Mouse (Mus musculus) liver, embryonic 11.5 days (tissue): Measurements from ENCODE around the gene Htr2b. TPM values are rescaled to one million over a fixed set of nuclear protein-coding genes. Genes with fewer than 3 reads are reported as not detected.

Source experiments
- ATAC-seq: fragments of 200-750 bp; cut with Nextera tagmentation; replicated peaks from 2 replicates; pipeline ENCODE4 v1.8.0; 2017; ENCODE audit warnings: moderate number of reproducible peaks, mild to moderate bottlenecking, moderate TSS enrichment, moderate library complexity; ENCODE audit not compliant: low FRiP score
- DNase-seq: peaks from one replicate; pipeline ENCODE4 v3.0.0-alpha.2; 2017; ENCODE audit warnings: low spot score
- H3K27ac ChIP-seq: fragments of 300-500 bp; sonication (generic); 2 replicates; pipeline ENCODE4 v1.5.1; 2014; ENCODE audit warnings: mild to moderate bottlenecking, low read depth, low read length, control low read depth
- H3K27me3 ChIP-seq: fragments of 300-500 bp; sonication (generic); replicated peaks from 2 replicates; pipeline ENCODE4 v1.6.1; 2014; ENCODE audit warnings: low read length, mixed read lengths; ENCODE audit not compliant: control insufficient read depth, insufficient read depth
- H3K36me3 ChIP-seq: fragments of 300-500 bp; sonication (generic); 2 replicates; pipeline ENCODE4 v1.6.1; 2014; ENCODE audit warnings: mild to moderate bottlenecking, low read length, moderate library complexity, mixed read lengths; ENCODE audit not compliant: control insufficient read depth, insufficient read depth
- H3K4me1 ChIP-seq: fragments of 300-500 bp; sonication (generic); replicated peaks from 2 replicates; pipeline ENCODE4 v1.6.1; 2014; ENCODE audit warnings: low read length, mixed read lengths; ENCODE audit not compliant: control insufficient read depth, insufficient read depth
- H3K4me2 ChIP-seq: fragments of 300-500 bp; sonication (generic); 2 replicates; pipeline ENCODE4 v1.6.1; 2014; ENCODE audit warnings: mild to moderate bottlenecking, control low read depth, moderate library complexity
- H3K4me3 ChIP-seq: fragments of 300-500 bp; sonication (generic); 2 replicates; pipeline ENCODE4 v1.5.1; 2014; ENCODE audit warnings: low read depth, low read length, control low read depth
- H3K9ac ChIP-seq: fragments of 300-500 bp; sonication (generic); 2 replicates; pipeline ENCODE4 v1.6.1; 2014; ENCODE audit warnings: low read depth, low read length, control low read depth
- H3K9me3 ChIP-seq: fragments of 300-500 bp; sonication (generic); 2 replicates; pipeline ENCODE4 v1.6.1; 2016; ENCODE audit warnings: low read length, inconsistent platforms, mixed read lengths; ENCODE audit not compliant: control insufficient read depth
- WGBS: fragments of 180-500 bp; shearing (Covaris S2); extraction: QIAGEN DNeasy Blood & Tissue Kit; methylation state at CpG from one replicate; pipeline ENCODE4 v1.1.7; 2014; 5-methylcytosine and 5-hydroxymethylcytosine counted together
- polyA plus RNA-seq: library from polyadenylated mRNA; unstranded; fragments of >200 nt; fragmentation: Nextera tagmentation; extraction: Ambion mirVana; gene quantifications from 2 replicates; pipeline ENCODE4 v1.2.1, GENCODE M21; 2014

The Htr2b gene
- polyA plus RNA-seq, 1 experiment from 2014 or later: 0.23 TPM

DNA sequence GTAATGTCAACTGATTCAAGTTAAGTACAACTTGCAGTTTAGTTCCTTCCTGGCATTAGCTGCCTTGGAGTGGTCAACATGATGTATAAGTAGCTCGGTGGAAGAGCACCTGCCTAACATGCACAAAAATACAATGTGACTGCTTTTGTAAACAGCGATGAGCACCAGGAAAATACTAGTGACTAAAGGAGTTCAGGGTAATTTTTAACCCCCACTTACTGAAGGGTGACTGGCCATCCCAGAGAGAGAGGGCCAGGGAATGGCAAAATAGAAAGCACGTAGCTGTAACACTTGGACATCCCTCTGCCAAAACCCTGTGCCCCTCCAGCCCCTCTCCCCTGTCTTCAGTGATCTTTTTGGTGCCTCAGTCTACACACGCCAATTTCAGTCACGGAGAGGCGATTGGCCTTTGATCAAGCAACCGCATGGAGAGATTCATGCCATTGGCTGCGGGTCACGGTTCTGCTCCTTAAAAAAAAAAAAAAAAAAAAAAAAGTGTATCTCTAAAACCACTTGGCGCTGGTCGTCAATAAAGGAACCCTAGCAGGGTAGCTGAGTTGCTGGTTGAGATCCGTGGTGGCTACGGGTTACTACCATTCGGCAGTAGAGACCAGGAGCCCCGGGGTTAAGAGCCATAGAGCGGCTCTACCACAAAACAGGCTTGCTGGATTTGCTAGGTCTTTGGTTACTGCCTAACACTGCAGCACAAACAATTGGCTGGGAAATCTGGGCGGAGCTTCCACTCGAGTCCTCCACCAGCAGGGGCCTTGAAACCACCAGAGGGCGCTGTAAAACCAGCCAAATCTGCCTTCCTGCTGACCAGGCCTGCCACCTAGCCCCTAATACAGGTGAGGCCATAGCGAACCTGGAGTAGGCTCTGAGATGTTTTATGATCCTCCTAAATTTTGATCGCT is 52.7 kb downstream of the Htr2b start:
- no peaks in the 10 kb centered on the region for H3K27me3 ChIP-seq
- peak overlapping the region; percentile 53 for H3K9ac ChIP-seq
- no peaks in the 10 kb centered on the region for H3K9me3 ChIP-seq
- ATAC-seq (peak; percentile 82), DNase-seq (peak; percentile 86)
- no peaks in the 10 kb centered on the region for H3K36me3 ChIP-seq
- H3K4me3 ChIP-seq: peak overlapping the region; percentile 37
- H3K4me1 ChIP-seq: peaks cover 2% of the 10 kb centered on the region; the same call in 1 of the 2 replicates
- H3K4me2 ChIP-seq: peak overlapping the region; percentile 68
- H3K27ac ChIP-seq: peak overlapping the region; percentile 40; the same call in 1 of the 2 replicates
- WGBS: 9% methylated on average over 21 of the region's 21 CpGs

DNA sequence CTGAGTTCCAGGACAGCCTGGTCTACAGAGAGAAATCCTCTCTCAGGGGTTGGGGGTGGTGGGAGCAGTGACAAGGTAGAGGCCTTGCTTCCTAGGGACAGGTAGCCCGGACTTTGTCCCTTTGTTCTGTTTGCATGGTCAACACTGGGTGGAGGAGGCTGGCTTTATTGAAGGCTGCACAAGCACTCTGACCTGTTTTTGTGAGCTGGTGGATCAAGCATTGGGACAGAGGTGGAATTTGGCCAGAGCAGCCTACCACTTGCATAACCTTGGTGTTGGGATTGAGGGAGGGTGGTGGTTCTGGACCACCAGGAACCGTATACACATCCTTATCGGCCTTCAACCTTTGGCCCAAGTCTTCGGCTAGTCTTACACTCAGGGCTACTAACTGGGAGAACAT is 55.5 kb downstream of the Htr2b start:
- DNase-seq: peak; percentile 39
- H3K27me3 ChIP-seq: no peaks in the 10 kb centered on the region
- peak overlapping the region; percentile 78 for H3K27ac ChIP-seq
- 84% methylated on average over 4 of the region's 4 CpGs for WGBS
- peak; percentile 63 for ATAC-seq
- no peak overlapping the region for H3K9ac ChIP-seq
- H3K4me3 ChIP-seq: no peak overlapping the region
- H3K4me1 ChIP-seq: no peaks in the 10 kb centered on the region
- no peaks in the 10 kb centered on the region for H3K36me3 ChIP-seq
- no peaks in the 10 kb centered on the region for H3K9me3 ChIP-seq
- H3K4me2 ChIP-seq: no peak overlapping the region

DNA sequence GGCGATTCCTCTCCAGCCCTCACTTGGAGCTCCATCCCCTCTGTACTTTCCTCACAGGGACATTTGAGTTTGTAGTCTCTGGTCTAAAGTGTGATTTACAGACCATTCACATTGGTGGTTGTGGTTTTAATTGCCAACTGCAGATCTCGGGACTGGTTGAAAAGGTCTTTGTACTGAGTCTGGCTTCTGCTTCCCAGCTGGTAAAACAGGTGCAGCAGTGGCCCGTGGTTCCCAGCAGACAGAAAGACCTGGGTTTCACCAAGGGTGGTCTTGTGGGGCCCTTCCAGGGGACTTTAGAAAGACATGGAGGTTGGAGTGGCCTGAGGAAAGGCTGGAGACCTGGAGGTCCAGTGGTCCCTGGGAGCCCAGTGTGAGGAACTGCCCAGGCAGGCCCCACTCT is 56.8 kb downstream of the Htr2b start:
- ATAC-seq (no peak), DNase-seq (no peak)
- Histone ChIP-seq H3K4me3 (no peak overlapping the region), H3K9me3 (no peaks in the 10 kb centered on the region), H3K27ac (peak overlapping the region; percentile 1; the same call in 1 of the 2 replicates), H3K27me3 (no peaks in the 10 kb centered on the region), H3K4me2 (no peak overlapping the region), H3K36me3 (no peaks in the 10 kb centered on the region), H3K4me1 (no peaks in the 10 kb centered on the region), H3K9ac (no peak overlapping the region)
- WGBS: 61% methylated on average over 3 of the region's 3 CpGs

DNA sequence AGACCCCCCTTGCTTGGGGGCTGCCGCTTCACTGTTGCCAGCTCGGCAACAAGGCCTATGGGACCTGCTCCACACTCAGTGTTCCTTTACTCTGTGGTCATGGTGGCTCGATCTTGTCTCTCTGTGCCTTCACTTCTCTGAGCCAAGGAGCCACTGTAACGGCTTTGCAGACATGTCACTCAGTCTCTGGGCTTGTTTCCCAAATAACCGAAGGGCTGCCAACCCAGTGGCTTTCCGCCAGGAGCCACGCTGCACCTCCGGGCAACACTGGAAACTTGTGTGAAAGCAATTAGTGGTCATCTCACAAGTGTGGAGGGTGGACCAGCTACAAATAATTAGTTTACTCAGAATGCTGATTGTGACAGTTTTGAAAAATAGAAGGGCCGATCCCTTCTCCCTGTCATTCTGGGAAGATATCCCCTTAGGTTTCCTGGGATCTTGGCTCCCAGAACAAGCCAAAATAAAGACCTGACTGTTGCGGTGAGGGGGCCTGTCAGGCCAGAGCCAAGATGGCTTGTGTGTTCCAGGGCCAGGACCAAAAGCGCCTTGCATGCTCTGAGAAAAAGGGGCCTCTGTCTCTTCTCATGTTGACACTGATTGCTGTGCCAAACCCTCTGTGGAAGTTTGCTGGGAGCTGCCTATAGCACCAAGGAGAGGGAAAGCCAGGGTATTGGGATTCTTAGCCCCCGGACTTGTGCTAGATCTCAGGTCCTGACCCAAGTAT is 58.4 kb downstream of the Htr2b start:
- H3K36me3 ChIP-seq: no peaks in the 10 kb centered on the region
- no peaks in the 10 kb centered on the region for H3K4me1 ChIP-seq
- H3K27ac ChIP-seq: no peak overlapping the region
- H3K9me3 ChIP-seq: no peaks in the 10 kb centered on the region
- H3K4me2 ChIP-seq: no peak overlapping the region
- ATAC-seq: no peak
- WGBS: 84% methylated on average over 12 of the region's 12 CpGs
- DNase-seq: no peak
- no peak overlapping the region for H3K9ac ChIP-seq
- peaks cover 9% of the 10 kb centered on the region for H3K27me3 ChIP-seq
- no peak overlapping the region for H3K4me3 ChIP-seq

Other genes starting within 250 kb of the Htr2b start
- gene Itm2c, start 217.7 kb downstream of the Htr2b start, polyA plus RNA-seq: 39.7 and 41.8 TPM in 2 replicates
- gene 4933407L21Rik, start 183.5 kb downstream of the Htr2b start, polyA plus RNA-seq: not detected in 2 replicates
- gene Gpr55, start 151.0 kb downstream of the Htr2b start, polyA plus RNA-seq: not detected in 2 replicates
- not detected in 2 replicates for gene Spata3, start 95.2 kb downstream of the Htr2b start, polyA plus RNA-seq
- 16.4 and 17.7 TPM in 2 replicates for gene 2810459M11Rik, start 66.1 kb downstream of the Htr2b start, polyA plus RNA-seq
- 196 and 223 TPM in 2 replicates for gene Psmd1, start 47.6 kb downstream of the Htr2b start, polyA plus RNA-seq
- gene Gm21972, start 21.7 kb upstream of the Htr2b start, polyA plus RNA-seq: not detected in 2 replicates
- 20.9 and 28.7 TPM in 2 replicates for gene Armc9, start 42.8 kb upstream of the Htr2b start, polyA plus RNA-seq
- gene B3gnt7, start 190.9 kb upstream of the Htr2b start, polyA plus RNA-seq: 8.9 TPM in 2 replicates
- gene Ncl, start 247.4 kb upstream of the Htr2b start, polyA plus RNA-seq: 828 and 901 TPM in 2 replicates